Mouse (Mus musculus) bone marrow, adult 2 months (tissue): ENCODE results near the gene Pcsk5.

Experiments used
- CTCF ChIP-seq: fragments of 200-500 bp; IDR thresholded peaks from 2 replicates; pipeline ENCODE4 v1.5.1; 2011; ENCODE audit warnings: low read length, control low read depth; ENCODE audit not compliant: control insufficient read depth, insufficient read depth
- POLR2A ChIP-seq: fragments of 200-500 bp; IDR thresholded peaks from 2 replicates; pipeline ENCODE4 v1.6.1; 2011; ENCODE audit warnings: low read depth, mild to moderate bottlenecking, control low read depth, low read length, borderline replicate concordance; ENCODE audit not compliant: control insufficient read depth

GRCm38 (mm10) chr19:17820046-17820445 is 17.4 kb downstream of the Pcsk5 start:
- no peak for TF ChIP-seq CTCF
- TF ChIP-seq POLR2A: no peak
